Comparison of ENCODE assay signal across 33 mouse cellular contexts in the genomic region with DNA sequence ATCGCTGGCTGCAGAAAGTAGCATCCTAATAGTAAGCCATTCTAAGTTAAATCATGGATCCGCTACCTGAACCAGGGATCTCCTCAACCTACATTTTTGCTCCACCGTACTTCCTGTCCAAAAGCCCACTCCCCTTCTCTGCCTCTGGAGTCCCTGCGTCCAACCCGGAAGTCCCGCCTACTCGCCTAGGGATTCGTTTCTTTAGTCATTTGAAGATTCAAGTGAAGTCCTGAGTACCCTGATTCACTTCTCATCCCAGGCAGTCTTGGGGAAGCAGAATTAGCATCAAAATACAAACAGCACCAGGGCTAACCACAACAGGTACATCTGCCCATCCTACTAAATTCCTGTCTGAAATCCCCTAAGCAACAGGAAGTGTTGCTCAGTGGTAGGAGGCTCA. TPM values are rescaled to one million over a fixed set of nuclear protein-coding genes. Genes with fewer than 3 reads are reported as not detected.
"Had no signal": no experiment of that assay in that cellular context is flagged by ENCODE, and none has a peak within 500 bp of the region (broad histone marks: within the 10 kb centered on the region; RNA-seq: fewer than 3 reads in every experiment).

No protein-coding gene starts in this region.

- H3K27me3 ChIP-seq: heart, embryonic 13.5 days; heart, embryonic 15.5 days; hindbrain, embryonic 13.5 days; hindbrain, embryonic 15.5 days; intestine, embryonic 15.5 days; kidney, embryonic 15.5 days had no signal

- H3K4me2 ChIP-seq: heart, embryonic 13.5 days; heart, embryonic 15.5 days; hindbrain, embryonic 13.5 days; hindbrain, embryonic 14.5 days; hindbrain, embryonic 15.5 days; intestine, embryonic 15.5 days; kidney, embryonic 15.5 days had no signal

- H3K9ac ChIP-seq: heart, embryonic 13.5 days; heart, embryonic 15.5 days; hindbrain, embryonic 13.5 days; hindbrain, embryonic 14.5 days; hindbrain, embryonic 15.5 days; intestine, embryonic 15.5 days; kidney, embryonic 15.5 days had no signal

- H3K36me3 ChIP-seq: heart, embryonic 13.5 days; heart, embryonic 15.5 days; hindbrain, embryonic 10.5 days; hindbrain, embryonic 13.5 days; hindbrain, embryonic 15.5 days; intestine, embryonic 15.5 days; kidney, embryonic 15.5 days had no signal

- H3K4me1 ChIP-seq: heart, embryonic 13.5 days; heart, embryonic 15.5 days; hindbrain, embryonic 10.5 days; hindbrain, embryonic 13.5 days; hindbrain, embryonic 15.5 days; intestine, embryonic 15.5 days; kidney, embryonic 15.5 days had no signal

- H3K4me3 ChIP-seq: heart, embryonic 13.5 days; heart, embryonic 15.5 days; hindbrain, embryonic 10.5 days; hindbrain, embryonic 13.5 days; hindbrain, embryonic 15.5 days; intestine, embryonic 15.5 days; kidney, embryonic 15.5 days; layer of hippocampus, adult 2 months; left cerebral cortex, adult 2 months had no signal

- ATAC-seq: hindbrain, embryonic 16.5 days; hindbrain, postnatal 0 days; inflammation-experienced regulatory T-cells, adult 6 months; intestine, embryonic 15.5 days; intestine, embryonic 16.5 days; intestine, postnatal 0 days had no signal

- DNase-seq: heart, postnatal 10 days; heart, postnatal 14 days; heart, postnatal 36 days; heart, postnatal 4 days; kidney, adult 11 months; kidney, adult 18-20 months; kidney, adult 2 months; kidney, adult 8-10 months; kidney, adult 9 months; kidney, postnatal 10 days; kidney, postnatal 14 days; kidney, postnatal 25 days; kidney, postnatal 36 days; kidney, postnatal 4 days; layer of hippocampus, adult 9-11 months; layer of hippocampus, postnatal 36 days had no signal

- H3K27ac ChIP-seq: heart, embryonic 13.5 days; heart, embryonic 15.5 days; hindbrain, embryonic 10.5 days; hindbrain, embryonic 13.5 days; hindbrain, embryonic 14.5 days; hindbrain, embryonic 15.5 days; hindbrain, postnatal 0 days; intestine, embryonic 15.5 days; kidney, embryonic 15.5 days; kidney, postnatal 0 days; layer of hippocampus, adult 2 months; left cerebral cortex, adult 2 months had no signal

- H3K9me3 ChIP-seq: hindbrain, embryonic 15.5 days had no signal

RNA-seq across cellular contexts. Expression of a gene that starts 36.7 kb away (rescaled TPM):
- total RNA-seq: hematopoietic stem cell, adult 5-6 weeks had no signal
